8 mouse cellular contexts compared by ENCODE assay signal in genomic region chr2:11502255-11502765, GRCm38 (mm10). TPM values are rescaled to one million over a fixed set of nuclear protein-coding genes. Genes with fewer than 3 reads are reported as not detected.
DNase-seq lines count a peak whose midpoint lies in the region; ATAC-seq and TF ChIP-seq lines count a peak whose summit lies in the region.

No protein-coding gene starts in this region.

- under 1% methylated on average over 15 of the region's 15 CpGs for WGBS in kidney, postnatal 0 days
- whole genome bisulfite sequencing in embryonic facial prominence, embryonic 11.5 days = 0% methylated on average over 15 of the region's 15 CpGs
- 2% methylated on average over 15 of the region's 15 CpGs for WGBS in hindbrain, embryonic 13.5 days
- 1% methylated on average over 15 of the region's 15 CpGs for WGBS in midbrain, embryonic 13.5 days

- H3K36me3 ChIP-seq in kidney, postnatal 0 days (ENCODE audit: insufficient read depth, low read length) = no peaks in the 10 kb centered on the region
- H3K36me3 ChIP-seq in embryonic facial prominence, embryonic 11.5 days (replicated peaks; ENCODE audit: control insufficient read depth, insufficient read depth, low read depth, low read length) = no peaks in the 10 kb centered on the region
- peaks cover 6% of the 10 kb centered on the region for H3K36me3 ChIP-seq in hindbrain, embryonic 13.5 days
- H3K36me3 ChIP-seq in midbrain, embryonic 13.5 days = no peaks in the 10 kb centered on the region

- H3K9ac ChIP-seq in kidney, postnatal 0 days (ENCODE audit: low read depth, low read length) = peak overlapping the region; percentile 72; the same call in 1 of the 2 replicates
- no peak overlapping the region; the same call in 1 of the 2 replicates for H3K9ac ChIP-seq in embryonic facial prominence, embryonic 11.5 days (replicated peaks; ENCODE audit: low read length)
- H3K9ac ChIP-seq in hindbrain, embryonic 13.5 days = peak overlapping the region; percentile 86
- peak overlapping the region; percentile 56 for H3K9ac ChIP-seq in midbrain, embryonic 13.5 days (replicated peaks)

- no peak for TF ChIP-seq CTCF in kidney, postnatal 0 days (IDR thresholded peaks at IDR 0.05; ENCODE audit: low read depth)

- H3K27me3 ChIP-seq in kidney, postnatal 0 days (ENCODE audit: insufficient read depth, low read length) = no peaks in the 10 kb centered on the region
- peaks cover 4% of the 10 kb centered on the region for H3K27me3 ChIP-seq in embryonic facial prominence, embryonic 11.5 days (ENCODE audit: control insufficient read depth, insufficient read depth, low read length)
- H3K27me3 ChIP-seq in hindbrain, embryonic 13.5 days = peaks cover 20% of the 10 kb centered on the region
- H3K27me3 ChIP-seq in midbrain, embryonic 13.5 days = peaks cover 19% of the 10 kb centered on the region

- H3K4me1 ChIP-seq in kidney, postnatal 0 days (replicated peaks; ENCODE audit: insufficient read depth, low read length) = no peaks in the 10 kb centered on the region; the same call in none of the 2 replicates
- H3K4me1 ChIP-seq in embryonic facial prominence, embryonic 11.5 days (ENCODE audit: control insufficient read depth, insufficient read depth, low read length) = peaks cover 4% of the 10 kb centered on the region
- H3K4me1 ChIP-seq in hindbrain, embryonic 13.5 days (replicated peaks) = peaks cover 51% of the 10 kb centered on the region
- H3K4me1 ChIP-seq in midbrain, embryonic 13.5 days (replicated peaks) = peaks cover 41% of the 10 kb centered on the region

- DNase-seq in kidney, postnatal 0 days (ENCODE audit: low spot score) = no peak
- DNase-seq in kidney, adult 18-20 months = no peak
- DNase-seq in embryonic facial prominence, embryonic 11.5 days (ENCODE audit: low spot score) = peak; percentile 25
- no peak for DNase-seq in layer of hippocampus, adult 9-10 months (ENCODE audit: low spot score)
- no peak for DNase-seq in spleen, adult 12 weeks (ENCODE audit: low spot score)
- DNase-seq in urinary bladder, postnatal 36 days (ENCODE audit: low spot score in 2 of 2) = no peak

- H3K27ac ChIP-seq in kidney, postnatal 0 days = peak overlapping the region; percentile 89; the same call in 1 of the 2 replicates
- no peak overlapping the region for H3K27ac ChIP-seq in embryonic facial prominence, embryonic 11.5 days (replicated peaks; ENCODE audit: low read depth, low read length)
- peak overlapping the region; percentile 95 for H3K27ac ChIP-seq in hindbrain, embryonic 13.5 days
- no peak overlapping the region for H3K27ac ChIP-seq in midbrain, embryonic 13.5 days

- no peaks in the 10 kb centered on the region for H3K9me3 ChIP-seq in kidney, postnatal 0 days (replicated peaks; ENCODE audit: low read length)
- no peaks in the 10 kb centered on the region for H3K9me3 ChIP-seq in embryonic facial prominence, embryonic 11.5 days (replicated peaks; ENCODE audit: control insufficient read depth, low read length)
- H3K9me3 ChIP-seq in hindbrain, embryonic 13.5 days = no peaks in the 10 kb centered on the region
- H3K9me3 ChIP-seq in midbrain, embryonic 13.5 days = no peaks in the 10 kb centered on the region

- peak overlapping the region; percentile 93 for H3K4me2 ChIP-seq in kidney, postnatal 0 days (ENCODE audit: low read length)
- peak overlapping the region; percentile 86 for H3K4me2 ChIP-seq in embryonic facial prominence, embryonic 11.5 days (ENCODE audit: low read depth, low read length)
- peak overlapping the region; percentile 82 for H3K4me2 ChIP-seq in hindbrain, embryonic 13.5 days
- peak overlapping the region; percentile 73 for H3K4me2 ChIP-seq in midbrain, embryonic 13.5 days (replicated peaks)

- peak; percentile 19 for ATAC-seq in kidney, postnatal 0 days (replicated peaks; ENCODE audit: low FRiP score, low read depth)
- ATAC-seq in embryonic facial prominence, embryonic 11.5 days (replicated peaks; ENCODE audit: insufficient number of reproducible peaks, low FRiP score, low TSS enrichment, low read depth) = peak; percentile 41
- ATAC-seq in hindbrain, embryonic 13.5 days (ENCODE audit: low FRiP score) = peak; percentile 47
- ATAC-seq in midbrain, embryonic 13.5 days = peak; percentile 57

- peak overlapping the region; percentile 57 for H3K4me3 ChIP-seq in kidney, postnatal 0 days (replicated peaks; ENCODE audit: low read depth, low read length)
- H3K4me3 ChIP-seq in embryonic facial prominence, embryonic 11.5 days (ENCODE audit: low read depth, low read length) = peak overlapping the region; percentile 64
- peak overlapping the region; percentile 69 for H3K4me3 ChIP-seq in hindbrain, embryonic 13.5 days
- peak overlapping the region; percentile 60 for H3K4me3 ChIP-seq in midbrain, embryonic 13.5 days (replicated peaks)

RNA-seq across cellular contexts. Expression of gene Pfkfb3, which starts 51.6 kb away (rescaled TPM):
- 9.4 and 10.9 TPM in 2 replicates for polyA plus RNA-seq in kidney, postnatal 0 days (2015; fragmentation: Nextera tagmentation; extraction: Ambion mirVana)
- 12.2 and 13.8 TPM in 2 replicates for polyA plus RNA-seq in embryonic facial prominence, embryonic 11.5 days (2014; fragmentation: Nextera tagmentation; extraction: Ambion mirVana)
- polyA plus RNA-seq in hindbrain, embryonic 13.5 days (2015; fragmentation: Nextera tagmentation; extraction: Ambion mirVana) = 27.3 and 27.5 TPM in 2 replicates
- polyA plus RNA-seq in midbrain, embryonic 13.5 days (2015; fragmentation: Nextera tagmentation; extraction: Ambion mirVana) = 23.4 and 24.8 TPM in 2 replicates

Comparison
In these comparisons a context has a peak if more than half of its experiments do, and no peak if none do; other contexts are left out.
1. H3K27ac ChIP-seq: peak in kidney, postnatal 0 days (single experiment) and hindbrain, embryonic 13.5 days (single experiment); none in embryonic facial prominence, embryonic 11.5 days (single experiment) and midbrain, embryonic 13.5 days (single experiment).
2. Peak in every context shown above with its lines, with median percentiles within 50 percentile points of each other: ATAC-seq, H3K4me2 ChIP-seq and H3K4me3 ChIP-seq.